Mouse (Mus musculus) embryo, embryonic 11.5 days (tissue): ENCODE data around the gene Sugp1.
A peak's percentile ranks its signal among the peaks of the same experiment; 100 is the strongest.
"Not testable (repeated sequence)": the region's sequence is repeated elsewhere in the genome, so short reads cannot be mapped to it uniquely, and the experiment has no call there.

Experiments
- DNase-seq: peaks from one replicate; pipeline ENCODE4 v3.0.0-alpha.2; 2012; ENCODE audit warnings: low read depth, low spot score

Gene Sugp1

DNA sequence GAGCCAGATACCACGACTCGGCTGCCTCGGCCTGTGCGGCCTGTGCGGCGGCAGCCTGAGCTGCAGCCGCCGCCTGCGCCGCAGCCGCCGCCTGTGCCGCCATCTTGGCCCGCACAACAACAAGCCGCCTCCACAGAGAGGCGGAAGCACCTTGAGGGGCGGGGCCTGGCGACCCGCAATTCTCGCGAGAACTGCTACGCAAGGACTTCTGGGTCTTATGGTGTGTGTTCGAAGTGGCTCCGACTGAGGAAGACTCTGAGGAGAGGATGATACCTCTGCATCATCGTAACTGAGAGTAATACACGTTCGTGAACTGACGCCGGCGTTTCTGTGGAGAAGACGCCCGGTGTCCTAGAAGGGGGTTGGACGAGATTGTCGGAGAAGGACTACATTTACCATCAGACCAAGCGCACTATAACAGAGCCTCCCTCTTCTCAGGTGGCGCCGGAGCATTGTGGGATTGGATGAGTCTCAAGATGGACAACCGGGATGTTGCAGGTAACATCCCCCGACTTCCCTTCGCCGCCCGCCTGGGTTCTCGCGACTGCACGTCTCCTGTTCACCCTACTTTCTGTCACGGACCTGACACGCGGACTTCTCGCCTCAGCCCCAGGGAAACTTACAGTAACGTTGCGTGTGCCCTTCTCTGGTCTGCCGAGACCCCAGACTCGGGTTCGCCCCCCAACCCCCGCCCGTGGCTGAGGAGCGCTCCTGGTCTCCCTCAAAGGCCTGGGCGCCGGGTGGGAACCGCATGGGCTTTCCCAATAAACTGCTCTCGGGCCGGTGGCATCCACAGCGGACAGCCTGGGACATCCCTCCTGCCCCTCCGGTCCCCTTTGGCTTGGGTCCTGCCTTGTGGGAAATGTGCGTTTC lies at the start of gene Sugp1, which contains the start of gene Mau2:
Gene Sugp1 (plus strand): TSS at position 231 of the 873 bp plus-strand sequence.
Gene Mau2 (minus strand): TSS at position 152 of the 873 bp plus-strand sequence.
- DNase-seq: peak; percentile 95

- DNase-seq: no peak
These were observed 47.2 kb upstream of the Sugp1 start for GRCm38 (mm10) chr8:69995422-69995775.

- peak; percentile 99 for DNase-seq
These were observed 46.6 kb upstream of the Sugp1 start, which contains the start of gene Gatad2a for GRCm38 (mm10) chr8:69995776-69996588. Gatad2a (minus strand) TSS chr8:69996384.

DNA sequence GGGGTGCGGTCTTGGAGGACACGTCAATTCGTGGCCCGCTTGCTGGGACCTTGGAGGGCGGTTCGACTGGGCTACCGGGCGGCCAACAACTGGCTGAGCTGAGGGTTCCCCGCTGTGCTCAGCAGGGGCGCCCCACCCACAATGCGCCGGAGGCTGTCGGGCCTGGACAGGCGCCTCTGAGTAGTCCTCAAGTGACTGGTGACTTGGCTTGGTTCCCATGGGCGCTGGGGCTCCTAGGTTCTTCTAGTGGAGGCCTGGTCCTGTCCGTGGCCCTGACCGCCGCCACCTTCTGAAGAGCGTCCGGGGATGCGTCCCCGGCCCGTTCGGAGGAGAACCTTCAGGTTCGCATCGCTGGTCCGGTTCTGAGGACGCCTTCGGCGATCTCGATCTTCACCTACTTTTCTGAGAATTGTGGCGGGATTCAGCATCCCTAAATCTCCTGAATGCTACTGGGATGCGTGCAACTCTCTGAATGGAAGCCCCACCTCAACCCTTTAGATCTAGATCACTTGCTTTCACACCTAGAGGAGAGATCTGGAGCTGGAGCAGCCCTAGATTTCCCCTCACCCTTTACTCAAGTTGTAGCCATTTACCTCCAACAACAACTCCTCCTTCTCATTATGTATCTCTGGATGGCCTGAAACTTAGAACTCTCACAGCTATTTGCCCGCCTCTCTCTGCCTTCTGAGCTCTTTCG lies 45.9 kb upstream of the Sugp1 start:
- DNase-seq: no peak

GRCm38 (mm10) chr8:69998706-69999105 lies 43.9 kb upstream of the Sugp1 start:
- DNase-seq: no peak

GRCm38 (mm10) chr8:69999236-69999635 lies 43.4 kb upstream of the Sugp1 start:
- DNase-seq: no peak

DNA sequence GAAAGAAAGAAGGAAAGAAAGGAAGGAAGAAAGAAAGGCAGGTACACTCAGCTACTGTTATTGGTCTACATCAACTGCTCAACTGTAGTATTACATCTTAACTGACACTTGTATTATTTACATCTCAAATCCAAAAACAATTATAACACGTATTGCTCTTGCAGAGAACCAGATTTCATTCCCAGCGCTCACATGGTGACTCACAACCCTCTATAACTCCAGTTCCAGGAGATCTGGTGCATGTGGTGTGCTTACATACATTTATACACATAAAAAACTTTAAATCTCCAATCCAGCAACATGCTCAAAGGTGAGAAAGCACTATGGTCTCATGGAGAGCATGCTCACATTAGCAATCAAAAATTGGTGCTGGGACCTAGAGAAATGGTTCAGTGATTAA lies 42.4 kb upstream of the Sugp1 start:
- no peak for DNase-seq

DNA sequence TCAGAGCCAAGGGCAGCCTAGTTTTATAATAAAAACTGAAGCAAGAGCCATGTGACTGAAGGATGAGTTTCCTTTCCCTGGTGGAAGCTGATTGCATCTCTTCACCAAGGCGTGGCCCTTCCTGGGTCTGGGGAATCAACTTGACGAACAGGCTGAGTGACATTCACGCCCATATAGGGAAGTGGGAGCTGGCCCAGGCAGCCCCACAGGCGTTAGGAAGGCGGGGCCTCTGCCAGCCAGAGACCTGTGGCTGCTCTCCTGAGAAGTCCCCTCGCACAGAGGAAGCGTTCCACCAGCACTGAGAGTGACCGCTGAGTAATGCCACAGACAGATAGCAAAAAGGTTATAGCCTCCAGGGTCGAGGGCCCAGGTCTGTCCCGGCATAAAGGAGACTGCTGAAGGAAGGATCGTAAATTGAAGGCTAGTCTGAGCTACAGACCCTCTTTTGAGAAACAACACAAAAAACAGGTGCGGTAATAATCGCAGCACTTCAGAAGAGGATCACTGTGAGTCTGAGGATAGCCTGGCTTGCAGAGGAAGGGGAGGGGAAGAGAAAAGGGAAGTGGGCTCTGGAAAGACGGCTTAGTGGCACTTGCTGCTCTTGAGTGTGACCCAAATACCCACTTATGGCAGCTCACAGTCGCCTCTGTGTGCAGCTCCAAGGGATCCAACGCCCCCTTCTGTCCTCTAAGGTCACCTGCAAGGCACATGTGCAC lies 41.3 kb upstream of the Sugp1 start:
- peak; percentile 29 for DNase-seq

GRCm38 (mm10) chr8:70001892-70002191 lies 40.8 kb upstream of the Sugp1 start:
- DNase-seq: not testable (repeated sequence)

GRCm38 (mm10) chr8:70003204-70003657 lies 39.4 kb upstream of the Sugp1 start:
- DNase-seq: no peak

DNA sequence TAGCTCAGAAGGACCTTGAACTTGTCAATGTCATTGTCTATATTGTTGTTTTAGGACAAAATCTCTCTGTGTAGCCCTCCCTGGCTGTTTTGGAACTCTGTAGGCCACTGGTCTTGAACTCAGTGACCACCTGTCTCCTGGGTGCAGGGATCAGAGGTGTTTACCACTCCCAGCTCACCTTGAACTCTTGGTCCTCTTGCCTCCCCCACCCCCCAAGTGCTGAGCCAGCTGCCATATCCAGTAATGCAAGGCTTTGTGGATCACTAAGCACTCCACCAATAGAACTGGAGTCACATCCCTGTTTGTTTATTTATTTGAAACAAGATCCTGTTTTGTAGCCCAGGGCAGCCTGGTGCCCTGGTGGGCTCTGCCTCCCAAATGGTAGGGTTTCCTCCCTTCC lies 38.3 kb upstream of the Sugp1 start:
- no peak for DNase-seq

DNA sequence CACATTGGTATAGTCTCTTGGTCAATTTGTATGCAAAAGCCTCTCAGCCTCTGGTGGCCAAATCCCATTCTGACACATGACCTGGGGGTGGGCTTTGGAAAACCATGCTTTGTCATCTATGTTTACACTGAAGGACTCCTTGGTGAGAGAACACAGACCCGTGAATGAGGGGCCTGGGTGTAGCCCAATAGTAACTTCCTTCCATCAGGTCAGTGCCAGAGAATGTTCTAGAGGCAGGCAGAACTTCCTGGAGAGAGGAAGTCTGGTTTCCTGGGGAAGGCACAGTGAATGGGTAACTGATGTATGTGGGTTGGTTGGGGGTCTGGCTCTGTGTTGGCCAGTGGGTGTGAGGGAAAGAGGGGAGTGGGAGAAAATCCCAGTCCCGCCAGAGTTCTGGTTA lies 37.4 kb upstream of the Sugp1 start:
- no peak for DNase-seq

- DNase-seq: not testable (repeated sequence)
These were observed 31.8 kb upstream of the Sugp1 start for GRCm38 (mm10) chr8:70010796-70011195.

GRCm38 (mm10) chr8:70012350-70012749 lies 30.3 kb upstream of the Sugp1 start:
- DNase-seq: no peak

- DNase-seq: no peak
These were observed 29.9 kb upstream of the Sugp1 start for GRCm38 (mm10) chr8:70012763-70013162.

- DNase-seq: no peak
These were observed 27.6 kb upstream of the Sugp1 start for GRCm38 (mm10) chr8:70015017-70015416.

DNA sequence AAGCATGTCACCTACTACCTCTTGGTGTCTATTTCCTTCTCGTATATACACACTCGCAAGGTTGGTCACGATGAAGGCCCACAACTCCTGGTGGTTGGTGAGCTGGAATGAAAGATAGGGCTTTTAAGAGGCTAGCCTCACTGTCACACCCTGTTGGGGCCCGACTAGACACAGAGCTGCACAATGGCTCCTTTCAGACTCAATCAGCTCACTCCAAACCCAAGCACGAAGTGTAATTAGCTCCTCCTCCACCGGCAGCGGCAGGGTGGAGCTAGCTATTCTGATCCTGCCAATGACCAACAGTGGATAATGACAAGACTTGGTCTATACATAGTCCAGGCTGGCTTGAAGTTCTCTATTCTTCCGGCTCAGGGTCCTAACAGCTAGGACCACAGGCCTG lies 19.0 kb upstream of the Sugp1 start:
- DNase-seq: no peak

GRCm38 (mm10) chr8:70026151-70026550 lies 16.5 kb upstream of the Sugp1 start:
- DNase-seq: no peak

DNA sequence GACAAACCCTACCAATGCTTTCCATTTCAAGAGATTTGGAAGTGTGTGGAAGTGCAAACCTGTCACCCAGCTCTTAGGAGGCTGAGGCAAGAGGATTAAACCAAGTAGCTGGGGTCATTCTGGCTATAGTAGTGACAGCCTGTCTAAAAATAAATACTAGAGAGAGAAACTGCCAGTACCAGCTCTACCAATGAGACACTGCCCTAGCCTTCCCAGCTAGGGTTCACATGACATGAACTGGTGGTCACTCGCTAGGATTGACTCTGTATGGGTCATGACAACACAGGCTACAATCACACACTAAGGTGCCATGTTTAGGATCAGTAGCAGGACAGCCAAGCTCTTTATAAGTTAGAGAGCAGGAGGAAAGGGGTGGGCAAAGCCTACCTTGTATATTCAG lies 12.4 kb upstream of the Sugp1 start:
- no peak for DNase-seq

- DNase-seq: no peak
These were observed 4.6 kb upstream of the Sugp1 start for GRCm38 (mm10) chr8:70037994-70038393.

DNA sequence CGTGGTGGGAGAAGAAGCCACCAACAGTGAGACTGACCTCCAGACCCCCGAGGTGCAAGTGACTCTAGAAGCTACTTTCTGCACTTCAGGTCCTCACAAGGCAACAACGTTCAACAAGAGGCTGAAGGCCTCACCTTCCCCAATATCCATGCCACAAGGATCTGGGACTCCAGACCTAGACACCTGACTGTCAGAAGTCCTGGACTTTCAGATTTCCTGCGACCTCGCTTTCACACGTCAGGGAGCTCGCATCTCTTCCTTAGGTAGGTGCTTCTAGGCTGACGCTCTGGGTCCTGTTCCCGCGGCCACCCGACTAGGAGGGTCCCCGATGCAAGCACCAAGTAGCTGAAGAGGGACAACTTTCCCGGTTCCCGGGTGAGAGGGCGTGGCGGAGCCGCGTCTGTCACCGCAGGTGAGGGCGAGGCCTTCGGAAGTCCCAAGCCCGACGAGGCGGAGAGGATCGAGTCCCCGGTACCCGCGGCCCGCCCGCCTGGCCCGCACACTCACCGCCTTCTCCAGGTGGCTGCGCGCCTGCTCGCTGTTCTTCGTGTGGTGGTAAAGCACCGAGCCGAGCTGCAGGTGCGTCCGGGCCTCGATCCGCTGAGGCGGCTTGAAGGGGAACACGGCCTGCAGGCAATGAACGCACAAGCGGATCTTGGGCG lies 597 bp upstream of the Sugp1 start:
- no peak for DNase-seq
